Mouse (Mus musculus) hematopoietic multipotent progenitor cell, adult 10-12 weeks (in vitro differentiated cells): ENCODE measurements around the gene Vamp9. TPM values are rescaled to one million over a fixed set of nuclear protein-coding genes. Genes with fewer than 3 reads are reported as not detected.

Source experiments
- polyA plus RNA-seq: library from polyadenylated mRNA; stranded (reverse); fragments of >175 nt; gene quantifications from 2 replicates; pipeline ENCODE4 v1.2.3, GENCODE M21; 2012; ENCODE audit warnings: low replicate concordance

Gene Vamp9
- not detected in 2 replicates for polyA plus RNA-seq

GRCm38 (mm10) chr5:99906181-99906956, at the start of gene Vamp9:
Vamp9 (plus strand) TSS chr5:99906254.

GRCm38 (mm10) chr5:99978699-99979442, 72.8 kb downstream of the Vamp9 start, which contains the start of the genes Hnrnpd and 4930524J08Rik:
Hnrnpd (minus strand) TSS chr5:99978938.
4930524J08Rik (plus strand) TSS chr5:99979061.

Other genes with a start within 250 kb of the Vamp9 start
- gene Rasgef1b, start 177.2 kb upstream of the Vamp9 start, polyA plus RNA-seq = 10.1 and 19.2 TPM in 2 replicates
- gene Hnrnpd, start 72.7 kb downstream of the Vamp9 start, polyA plus RNA-seq = 148 and 239 TPM in 2 replicates
- 1.9 and 2.5 TPM in 2 replicates for gene 4930524J08Rik, start 72.8 kb downstream of the Vamp9 start, polyA plus RNA-seq
- 151 and 224 TPM in 2 replicates for gene Hnrnpdl, start 133.4 kb downstream of the Vamp9 start, polyA plus RNA-seq
- 13.4 and 13.5 TPM in 2 replicates for gene Enoph1, start 133.7 kb downstream of the Vamp9 start, polyA plus RNA-seq